15 mouse cellular contexts compared by ENCODE assay signal in the genomic region with DNA sequence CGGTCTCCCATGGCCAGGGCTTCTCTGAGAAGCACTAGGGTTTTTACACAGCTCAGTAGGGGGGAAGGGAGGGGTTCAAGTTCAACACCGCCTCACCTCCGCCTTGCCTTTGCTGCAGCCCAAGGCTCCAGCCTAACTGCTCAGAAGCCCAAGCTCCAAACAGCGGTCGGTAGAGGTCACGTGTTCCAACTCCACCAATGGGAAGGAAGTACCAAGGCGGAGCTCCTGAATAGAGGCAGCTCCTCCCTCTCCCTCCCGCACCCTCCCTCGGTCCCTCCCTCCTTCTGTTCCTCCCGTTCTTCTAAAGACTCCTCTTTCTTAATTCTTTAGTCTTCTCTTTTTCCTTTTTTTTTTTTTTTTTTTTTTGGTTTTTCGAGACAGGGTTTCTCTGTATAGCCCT. TPM values are rescaled to one million over a fixed set of nuclear protein-coding genes. Genes with fewer than 3 reads are reported as not detected.
DNase-seq lines count a peak whose midpoint lies in the region; ATAC-seq and TF ChIP-seq lines count a peak whose summit lies in the region.
"Had no signal": no experiment of that assay in that cellular context is flagged by ENCODE, and none has a peak within 500 bp of the region (broad histone marks: within the 10 kb centered on the region; RNA-seq: fewer than 3 reads in every experiment).

No protein-coding gene starts in this region.

- TF ChIP-seq EP300 in liver, embryonic 14.5 days (IDR thresholded peaks at IDR 0.05; ENCODE audit: low read depth), result no peak

- H3K9me3 ChIP-seq in liver, embryonic 14.5 days (ENCODE audit: control insufficient read depth, low read length), result no peaks in the 10 kb centered on the region; the same call in 1 of the 2 replicates
- H3K9me3 ChIP-seq: neural tube, embryonic 15.5 days had no signal

- peak overlapping the region; percentile 30 for H3K4me2 ChIP-seq in liver, embryonic 14.5 days (ENCODE audit: low read depth)
- H3K4me2 ChIP-seq: neural tube, embryonic 15.5 days had no signal

- no peaks in the 10 kb centered on the region for H3K36me3 ChIP-seq in kidney, adult 2 months (ENCODE audit: control insufficient read depth, insufficient read depth, low read length)
- no peaks in the 10 kb centered on the region for H3K36me3 ChIP-seq in liver, embryonic 14.5 days (replicated peaks; ENCODE audit: control insufficient read depth, insufficient read depth, low read depth)
- H3K36me3 ChIP-seq: G1E; hindbrain, embryonic 10.5 days; neural tube, embryonic 15.5 days had no signal

- ATAC-seq in liver, embryonic 14.5 days (ENCODE audit: insufficient read depth), result peak; percentile 79

- no peak for TF ChIP-seq CTCF in kidney, adult 2 months (conservative IDR thresholded peaks at IDR 0.05; ENCODE audit: insufficient read depth, insufficient read length, low read depth, low read length)
- TF ChIP-seq CTCF in liver, embryonic 14.5 days (IDR thresholded peaks at IDR 0.05; ENCODE audit: low read depth), result no peak

- no peak overlapping the region for H3K9ac ChIP-seq in liver, embryonic 14.5 days (replicated peaks)
- H3K9ac ChIP-seq: neural tube, embryonic 15.5 days had no signal

- TF ChIP-seq POLR2A in kidney, adult 2 months (IDR thresholded peaks at IDR 0.05; ENCODE audit: low read depth, low read length), result no peak

- peak; percentile 28 for DNase-seq in kidney, adult 2 months
- DNase-seq in kidney, adult 9 months, result no peak
- peak; percentile 97 for DNase-seq in R1 (ENCODE audit: low read depth, low spot score)
- DNase-seq in liver, embryonic 14.5 days (ENCODE audit: low read depth in 3 of 3, low spot score in 3 of 3), result peak; percentile 66 to 82 (median 80)
- DNase-seq in spleen, postnatal 10 days (ENCODE audit: low spot score in 2 of 2), result peak; percentile 48 to 77
- no peak for DNase-seq in layer of hippocampus, postnatal 36 days
- DNase-seq in cerebellum, adult 8-10 months, result no peak
- no peak for DNase-seq in kidney, adult 18-20 months

- WGBS in kidney, adult 2 months, result 77% methylated on average over 10 of the region's 11 CpGs
- WGBS in liver, embryonic 14.5 days (ENCODE audit: insufficient replicate concordance), result 56% methylated on average over 10 of the region's 11 CpGs

- H3K4me3 ChIP-seq in kidney, adult 2 months (ENCODE audit: insufficient read depth, low read depth, low read length), result no peak overlapping the region
- no peak overlapping the region for H3K4me3 ChIP-seq in liver, embryonic 14.5 days (ENCODE audit: insufficient read depth in 1 of 2, low read depth in 2 of 2, low read length in 2 of 2)
- H3K4me3 ChIP-seq: hindbrain, embryonic 10.5 days; neural tube, embryonic 15.5 days had no signal

- H3K4me1 ChIP-seq in kidney, adult 2 months (ENCODE audit: control insufficient read depth, insufficient read depth, low read length), result no peaks in the 10 kb centered on the region
- H3K4me1 ChIP-seq in liver, embryonic 14.5 days (replicated peaks; ENCODE audit: control insufficient read depth in 2 of 2, insufficient read depth in 2 of 2, low read length in 1 of 2), result peaks cover 2 to 3% of the 10 kb centered on the region in 2 experiments; a peak in 1 of 4 replicates
- H3K4me1 ChIP-seq: hindbrain, embryonic 10.5 days; neural tube, embryonic 15.5 days had no signal

- H3K27me3 ChIP-seq in kidney, adult 2 months (replicated peaks; ENCODE audit: control insufficient read depth, insufficient read depth, low read length), result no peaks in the 10 kb centered on the region
- no peaks in the 10 kb centered on the region for H3K27me3 ChIP-seq in liver, embryonic 14.5 days (ENCODE audit: control insufficient read depth, insufficient read depth, low read length)
- H3K27me3 ChIP-seq: neural tube, embryonic 15.5 days had no signal

- H3K27ac ChIP-seq in kidney, adult 2 months (ENCODE audit: insufficient read depth, low read depth, low read length), result no peak overlapping the region
- H3K27ac ChIP-seq in liver, embryonic 14.5 days, result no peak overlapping the region
- H3K27ac ChIP-seq: hindbrain, embryonic 10.5 days; kidney, postnatal 0 days; neural tube, embryonic 15.5 days had no signal

RNA-seq across cellular contexts. Expression of a gene that starts 1.5 kb away (rescaled TPM):
- 0.12 and 0.13 TPM in 2 replicates for polyA plus RNA-seq in kidney, adult 2 months (2012; rRNA removed)
- 0.23 and 0.32 TPM in 2 replicates for polyA plus RNA-seq in liver, embryonic 14.5 days (2012; rRNA removed)
- 0.14 and 0.45 TPM in 2 replicates for polyA plus RNA-seq in liver, embryonic 14.5 days (2014; fragmentation: Nextera tagmentation; extraction: Ambion mirVana)
- not detected for total RNA-seq in layer of hippocampus, postnatal 36 days (2021)
- total RNA-seq: G1E; gastrocnemius, adult 18-20 months; left cerebral cortex, postnatal 14 days had no signal
- polyA plus RNA-seq: embryonic facial prominence, embryonic 11.5 days; kidney, postnatal 0 days; neural tube, embryonic 15.5 days had no signal

RNA-seq across cellular contexts. Expression of a gene that starts 9.6 kb away (rescaled TPM):
- polyA plus RNA-seq in kidney, adult 2 months (2012; rRNA removed), result 30.8 and 32.0 TPM in 2 replicates
- 22.7 and 30.4 TPM in 2 replicates for polyA plus RNA-seq in liver, embryonic 14.5 days (2012; rRNA removed)
- polyA plus RNA-seq in liver, embryonic 14.5 days (2014; fragmentation: Nextera tagmentation; extraction: Ambion mirVana), result 53.9 and 55.3 TPM in 2 replicates
- total RNA-seq in layer of hippocampus, postnatal 36 days (2021), result 10 to 100 TPM; 64.5 to 74.5 TPM

RNA-seq across cellular contexts. Expression of a gene that starts 27.0 kb away (rescaled TPM):
- polyA plus RNA-seq in kidney, adult 2 months (2012; rRNA removed), result 0.34 and 0.57 TPM in 2 replicates
- polyA plus RNA-seq in liver, embryonic 14.5 days (2012; rRNA removed), result 0.06 TPM in 2 replicates
- 0.03 and 0.14 TPM in 2 replicates for polyA plus RNA-seq in liver, embryonic 14.5 days (2014; fragmentation: Nextera tagmentation; extraction: Ambion mirVana)
- total RNA-seq in layer of hippocampus, postnatal 36 days (2021), result 1 to 10 TPM; 3.2 to 4.6 TPM
- total RNA-seq: gastrocnemius, adult 18-20 months had no signal
- polyA plus RNA-seq: G1E had no signal

Comparison
In these comparisons a context has a peak if more than half of its experiments do, and no peak if none do; other contexts are left out.
1. DNase-seq: peak in kidney, adult 2 months (single experiment), R1 (single experiment), liver, embryonic 14.5 days (3 of 3) and spleen, postnatal 10 days (2 of 2); none in kidney, adult 9 months (single experiment), layer of hippocampus, postnatal 36 days (0 of 2), cerebellum, adult 8-10 months (single experiment) and kidney, adult 18-20 months (single experiment).